Mouse (Mus musculus) central nervous system, embryonic 14 days (tissue): ENCODE results near the gene Col9a3. TPM values are rescaled to one million over a fixed set of nuclear protein-coding genes. Genes with fewer than 3 reads are reported as not detected.

Experiments used
- polyA plus RNA-seq: library from polyadenylated mRNA; depleted of rRNA; stranded (reverse); fragments of >200 nt; gene quantifications from 2 replicates; pipeline ENCODE4 v1.2.3, GENCODE M21; 2012; rRNA removed

The Col9a3 gene
- 49.9 and 240 TPM in 2 replicates for polyA plus RNA-seq

GRCm38 (mm10) chr2:180597490-180597889 is at the start of gene Col9a3:
Gene Col9a3, plus strand, starts transcription at chr2:180597790.

GRCm38 (mm10) chr2:180581002-180581401 is 16.6 kb upstream of the Col9a3 start, which contains the start of gene Mrgbp:
Gene Mrgbp, plus strand, starts transcription at chr2:180581304.

GRCm38 (mm10) chr2:180589123-180589831 is 8.3 kb upstream of the Col9a3 start, which contains the start of gene Ogfr:
Gene Ogfr, plus strand, starts transcription at chr2:180589245.

GRCm38 (mm10) chr2:180642555-180643260 is 45.1 kb downstream of the Col9a3 start, which contains the start of gene Tcfl5:
Gene Tcfl5, minus strand, starts transcription at chr2:180642708.

Other genes starting within 250 kb of the Col9a3 start
- gene Slco4a1, start 141.5 kb upstream of the Col9a3 start, polyA plus RNA-seq, result 2.4 TPM in 2 replicates
- gene Ntsr1, start 97.8 kb upstream of the Col9a3 start, polyA plus RNA-seq, result 2.4 and 3.2 TPM in 2 replicates
- gene Mrgbp, start 16.5 kb upstream of the Col9a3 start, polyA plus RNA-seq, result 65.3 and 71.8 TPM in 2 replicates
- 126 and 132 TPM in 2 replicates for gene Ogfr, start 8.5 kb upstream of the Col9a3 start, polyA plus RNA-seq
- gene Tcfl5, start 44.9 kb downstream of the Col9a3 start, polyA plus RNA-seq, result 1.7 and 1.8 TPM in 2 replicates
- gene Dido1, start 112.2 kb downstream of the Col9a3 start, polyA plus RNA-seq, result 35.1 and 38.5 TPM in 2 replicates
- gene Gid8, start 112.3 kb downstream of the Col9a3 start, polyA plus RNA-seq, result 54.2 and 58.3 TPM in 2 replicates
- 0.77 and 1.2 TPM in 2 replicates for gene Slc17a9, start 127.5 kb downstream of the Col9a3 start, polyA plus RNA-seq
- gene Bhlhe23, start 179.1 kb downstream of the Col9a3 start, polyA plus RNA-seq, result 4.3 and 5.0 TPM in 2 replicates